Mouse (Mus musculus): ENCODE results near the gene Rhox2e.
"Not testable (repeated sequence)": the region's sequence is repeated elsewhere in the genome, so short reads cannot be mapped to it uniquely, and the experiment has no call there.

The Rhox2e gene

DNA sequence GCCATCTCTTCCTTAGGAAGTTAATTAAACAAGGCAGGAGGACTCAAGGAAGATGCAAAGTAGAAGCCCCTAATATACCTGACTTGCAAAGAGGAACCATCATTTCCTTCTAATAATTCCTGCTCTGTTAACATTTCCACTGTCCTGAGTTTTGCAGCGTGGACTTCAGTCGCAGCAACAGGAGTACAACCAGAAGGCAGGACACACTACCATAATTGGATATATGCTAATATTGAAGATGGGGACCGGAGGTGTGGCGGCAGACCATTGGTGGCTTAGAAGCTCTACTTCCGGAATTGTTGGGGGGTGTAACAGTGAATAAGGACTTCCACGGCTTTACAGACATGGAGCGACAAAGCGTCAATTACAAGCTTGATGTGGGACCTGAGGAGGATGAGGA, at the start of gene Rhox2e:
Rhox2e (plus strand) TSS at position 301 of the 400 bp plus-strand sequence.
- in situ Hi-C loops (cut with MboI): not testable (repeated sequence)

DNA sequence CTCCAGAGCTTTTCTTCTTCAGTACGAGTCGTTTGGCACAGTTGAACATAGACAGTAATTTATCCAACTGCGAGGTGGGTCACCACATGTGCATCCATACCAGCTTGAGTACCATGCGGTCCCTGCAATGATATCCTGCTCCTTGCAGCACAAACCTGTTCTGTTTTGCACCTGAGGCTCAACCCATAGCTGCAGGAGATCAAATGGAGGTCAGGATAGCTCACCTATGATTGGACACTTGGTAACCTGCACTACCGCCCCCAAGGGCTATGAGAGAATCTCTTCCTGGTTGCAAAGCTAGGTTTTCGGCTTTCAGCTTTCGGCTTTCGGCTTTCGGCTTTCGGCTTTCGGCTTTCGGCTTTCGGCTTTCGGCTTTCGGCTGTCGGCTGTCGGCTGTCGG, 16.2 kb upstream of the Rhox2e start, which contains the start of gene Rhox4d:
Rhox4d (plus strand) TSS at position 301 of the 400 bp plus-strand sequence.
- in situ Hi-C loops (cut with MboI): not testable (repeated sequence)

DNA sequence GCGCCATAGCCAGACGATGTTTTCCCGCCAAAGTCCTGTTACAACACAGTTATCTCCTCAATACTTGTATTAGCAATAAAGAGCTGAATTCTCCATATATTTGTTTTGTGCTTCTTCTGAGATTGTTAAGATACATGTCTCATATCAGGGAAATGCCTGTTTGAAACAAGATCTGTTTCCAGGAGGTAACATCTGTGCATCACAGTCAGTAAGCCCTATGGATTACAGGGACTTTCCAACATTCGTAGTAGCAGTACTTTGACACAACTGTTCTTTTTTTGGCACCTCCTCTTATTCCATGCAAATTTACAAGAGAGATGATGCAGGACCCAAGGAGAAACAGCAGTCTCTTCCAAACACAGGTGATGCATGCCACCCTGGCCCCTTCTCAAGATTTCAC, 11.5 kb downstream of the Rhox2e start, which contains the start of gene Rhox3e:
Rhox3e (plus strand) TSS at position 301 of the 400 bp plus-strand sequence.
- in situ Hi-C loops (cut with MboI): not testable (repeated sequence)

DNA sequence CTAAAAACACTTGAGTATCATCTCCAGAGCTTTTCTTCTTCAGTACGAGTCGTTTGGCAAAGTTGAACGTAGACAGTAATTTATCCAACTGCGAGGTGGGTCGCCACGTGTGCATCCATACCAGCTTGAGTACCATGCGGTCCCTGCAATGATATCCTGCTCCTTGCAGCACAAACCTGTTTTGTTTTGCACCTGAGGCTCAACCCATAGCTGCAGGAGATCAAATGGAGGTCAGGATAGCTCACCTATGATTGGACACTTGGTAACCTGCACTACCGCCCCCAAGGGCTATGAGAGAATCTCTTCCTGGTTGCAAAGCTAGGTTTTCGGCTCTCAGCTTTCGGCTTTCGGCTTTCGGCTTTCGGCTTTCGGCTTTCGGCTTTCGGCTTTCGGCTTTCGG, 26.9 kb downstream of the Rhox2e start, which contains the start of gene Rhox4e:
Rhox4e (plus strand) TSS at position 301 of the 400 bp plus-strand sequence.
- in situ Hi-C loops (cut with MboI): not testable (repeated sequence)

DNA sequence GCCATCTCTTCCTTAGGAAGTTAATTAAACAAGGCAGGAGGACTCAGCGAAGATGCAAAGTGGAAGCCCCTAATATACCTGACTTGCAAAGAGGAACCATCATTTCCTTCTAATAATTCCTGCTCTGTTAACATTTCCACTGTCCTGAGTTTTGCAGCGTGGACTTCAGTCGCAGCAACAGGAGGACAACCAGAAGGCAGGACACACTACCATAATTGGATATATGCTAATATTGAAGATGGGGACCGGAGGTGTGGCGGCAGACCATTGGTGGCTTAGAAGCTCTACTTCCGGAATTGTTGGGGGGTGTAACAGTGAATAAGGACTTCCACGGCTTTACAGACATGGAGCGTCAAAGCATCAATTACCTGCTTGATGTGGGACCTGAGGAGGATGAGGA, 40.9 kb downstream of the Rhox2e start, which contains the start of gene Rhox2f:
Rhox2f (plus strand) TSS at position 301 of the 400 bp plus-strand sequence.
- in situ Hi-C loops (cut with MboI): not testable (repeated sequence)

DNA sequence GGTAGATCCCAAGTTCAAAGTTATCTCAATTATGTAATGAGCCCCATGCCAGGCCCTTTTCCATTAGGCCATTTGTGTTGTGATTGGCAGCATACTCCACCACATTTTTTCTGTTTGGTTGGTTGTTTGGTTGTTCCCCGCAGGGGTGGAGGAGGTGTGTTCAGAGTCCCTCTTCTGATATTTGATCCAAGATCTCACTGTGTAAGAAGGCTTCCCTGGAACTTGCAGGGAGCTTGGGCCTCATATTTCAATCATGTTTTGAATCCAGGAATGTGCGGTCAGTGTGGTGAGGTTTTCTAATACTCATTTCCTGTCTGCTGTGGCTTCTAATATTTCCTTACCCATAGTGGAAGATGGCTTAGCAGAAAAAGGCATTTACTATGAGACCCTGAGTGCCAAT, 42.4 kb downstream of the Rhox2e start:
- in situ Hi-C loops (cut with MboI): not testable (repeated sequence)

DNA sequence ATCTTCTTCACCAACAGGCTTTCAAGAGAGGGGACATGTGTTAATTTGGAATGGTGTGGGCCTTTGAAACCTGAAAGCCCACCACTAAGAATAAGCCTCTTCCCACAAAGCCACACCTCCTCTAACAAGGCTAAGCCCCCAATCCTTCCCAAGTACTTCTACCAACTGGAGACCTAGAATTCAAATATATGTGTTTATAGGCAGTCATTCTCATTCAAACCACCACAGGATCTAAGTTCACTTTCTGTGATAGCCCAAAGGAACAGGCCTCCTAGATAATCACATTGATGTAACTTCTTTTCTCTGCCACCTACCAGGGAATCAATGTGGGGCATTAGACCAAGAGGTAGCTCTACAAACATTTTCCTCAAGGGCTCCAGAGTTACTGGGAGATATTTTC, 50.4 kb downstream of the Rhox2e start, which contains the start of gene Rhox3f:
Rhox3f (plus strand) TSS at position 301 of the 400 bp plus-strand sequence.
- in situ Hi-C loops (cut with MboI): not testable (repeated sequence)

Data from mature B cell (primary cell).